Mouse (Mus musculus) forebrain, embryonic 14.5 days (tissue): ENCODE results near the gene Tbc1d10b. TPM values are rescaled to one million over a fixed set of nuclear protein-coding genes. Genes with fewer than 3 reads are reported as not detected.
A peak's percentile ranks its signal among the peaks of the same experiment; 100 is the strongest.
"Not testable (repeated sequence)": the region's sequence is repeated elsewhere in the genome, so short reads cannot be mapped to it uniquely, and the experiment has no call there.

Experiments
- ATAC-seq: fragments of 200-750 bp; cut with Nextera tagmentation; 2 replicates; pipeline ENCODE4 v1.8.0; 2017; ENCODE audit warnings: mild to moderate bottlenecking, moderate library complexity
- DNase-seq: peaks from one replicate; pipeline ENCODE4 v3.0.0-alpha.2; 2015; ENCODE audit warnings: low spot score
- H3K27ac ChIP-seq: fragments of 300-500 bp; sonication (generic); 2 replicates; pipeline ENCODE4 v1.5.1; 2014; ENCODE audit warnings: low read depth, mild to moderate bottlenecking, control low read depth, low read length, moderate library complexity
- H3K27me3 ChIP-seq: fragments of 300-500 bp; sonication (generic); replicated peaks from 2 replicates; pipeline ENCODE4 v1.6.1; 2014; ENCODE audit warnings: low read length, control low read depth, mixed read lengths; ENCODE audit not compliant: control insufficient read depth, insufficient read depth
- H3K36me3 ChIP-seq: fragments of 300-500 bp; sonication (generic); 2 replicates; pipeline ENCODE4 v1.6.1; 2014; ENCODE audit warnings: low read length, control low read depth; ENCODE audit not compliant: control insufficient read depth, insufficient read depth
- H3K4me1 ChIP-seq: fragments of 300-500 bp; sonication (generic); 2 replicates; pipeline ENCODE4 v1.6.1; 2014; ENCODE audit warnings: antibody characterized with exemption, low read length, control low read depth; ENCODE audit not compliant: control insufficient read depth, insufficient read depth
- H3K4me2 ChIP-seq: fragments of 300-500 bp; sonication (generic); 2 replicates; pipeline ENCODE4 v1.6.1; 2014; ENCODE audit warnings: mild to moderate bottlenecking, control low read depth, low read length
- H3K4me3 ChIP-seq: fragments of 300-500 bp; sonication (generic); 2 replicates; pipeline ENCODE4 v1.5.1; 2014; ENCODE audit warnings: low read depth, low read length, control low read depth
- H3K9ac ChIP-seq: fragments of 300-500 bp; sonication (generic); 2 replicates; pipeline ENCODE4 v1.6.1; 2014; ENCODE audit warnings: mild to moderate bottlenecking, low read length, control low read depth, moderate library complexity
- H3K9me3 ChIP-seq: fragments of 300-500 bp; sonication (generic); replicated peaks from 2 replicates; pipeline ENCODE4 v1.6.1; 2016; ENCODE audit warnings: low read length, control low read depth, mixed read lengths; ENCODE audit not compliant: control insufficient read depth
- WGBS: fragments of 180-500 bp; shearing (Covaris S2); extraction: QIAGEN DNeasy Blood & Tissue Kit; methylation state at CpG from one replicate; pipeline ENCODE4 v1.1.7; 2014; 5-methylcytosine and 5-hydroxymethylcytosine counted together
- polyA plus RNA-seq: library from polyadenylated mRNA; unstranded; fragments of >200 nt; fragmentation: Nextera tagmentation; extraction: Ambion mirVana; gene quantifications from 2 replicates; pipeline ENCODE4 v1.2.1, GENCODE M21; 2014

The Tbc1d10b gene
- polyA plus RNA-seq = 13.6 and 13.7 TPM in 2 replicates

DNA sequence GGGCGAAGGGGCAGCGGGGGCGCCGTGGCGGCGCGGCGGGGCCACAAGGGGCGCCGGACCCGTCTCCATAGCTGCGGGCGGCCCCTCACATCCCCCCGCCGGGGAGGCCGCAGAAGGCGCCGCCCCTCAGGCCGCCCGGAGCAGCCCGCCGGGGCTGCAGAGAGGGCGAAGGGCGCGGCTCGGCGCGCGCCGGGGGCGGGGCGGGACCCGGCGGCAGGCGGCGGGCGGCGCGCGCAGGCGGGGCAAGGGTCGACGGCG lies at the start of gene Tbc1d10b:
Tbc1d10b (minus strand) TSS at position 174 of the 258 bp plus-strand sequence.
- Histone ChIP-seq H3K4me2 (peak within 1 kb of the TSS; percentile 100), H3K9ac (peak within 1 kb of the TSS; percentile 95), H3K27me3 (no peaks in the 10 kb centered on the region), H3K9me3 (no peaks in the 10 kb centered on the region), H3K4me3 (peak within 1 kb of the TSS; percentile 95), H3K27ac (peak within 1 kb of the TSS; percentile 85), H3K4me1 (peaks cover 19% of the 10 kb centered on the region), H3K36me3 (peaks cover 13% of the 10 kb centered on the region)
- WGBS = 0% methylated on average over 14 of the region's 44 CpGs
- peak; percentile 17 for ATAC-seq
- no peak for DNase-seq

DNA sequence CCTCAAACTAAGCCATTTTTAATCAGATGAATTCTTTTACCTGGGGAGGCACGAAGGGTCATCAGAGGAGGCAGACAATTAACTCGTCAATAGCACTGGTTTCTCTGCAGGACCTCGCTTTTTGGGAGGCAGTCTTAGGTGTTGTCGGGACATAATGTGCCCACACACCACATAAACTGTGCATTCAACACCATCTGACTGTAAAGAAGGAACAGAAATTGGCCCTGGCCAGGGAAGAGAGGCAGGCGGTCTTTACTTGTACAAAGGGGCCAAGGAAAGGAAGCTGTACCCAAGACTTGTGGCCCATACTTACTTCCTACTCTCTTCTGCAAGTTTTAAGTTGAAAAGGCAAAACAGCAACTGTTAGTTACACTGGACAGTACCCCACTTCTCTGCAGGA lies 48.2 kb upstream of the Tbc1d10b start:
- no peak for ATAC-seq
- no peak overlapping the region for H3K27ac ChIP-seq
- H3K9me3 ChIP-seq = no peaks in the 10 kb centered on the region
- H3K27me3 ChIP-seq = no peaks in the 10 kb centered on the region
- no peak for DNase-seq
- no peak overlapping the region for H3K4me2 ChIP-seq
- peaks cover 26% of the 10 kb centered on the region for H3K36me3 ChIP-seq
- 85% methylated on average over 5 of the region's 5 CpGs for whole genome bisulfite sequencing
- no peak overlapping the region for H3K9ac ChIP-seq
- H3K4me3 ChIP-seq = no peak overlapping the region
- H3K4me1 ChIP-seq = 0 out of 2 replicates have a peak, but pooled peaks cover 4% of the 10 kb centered on the region

DNA sequence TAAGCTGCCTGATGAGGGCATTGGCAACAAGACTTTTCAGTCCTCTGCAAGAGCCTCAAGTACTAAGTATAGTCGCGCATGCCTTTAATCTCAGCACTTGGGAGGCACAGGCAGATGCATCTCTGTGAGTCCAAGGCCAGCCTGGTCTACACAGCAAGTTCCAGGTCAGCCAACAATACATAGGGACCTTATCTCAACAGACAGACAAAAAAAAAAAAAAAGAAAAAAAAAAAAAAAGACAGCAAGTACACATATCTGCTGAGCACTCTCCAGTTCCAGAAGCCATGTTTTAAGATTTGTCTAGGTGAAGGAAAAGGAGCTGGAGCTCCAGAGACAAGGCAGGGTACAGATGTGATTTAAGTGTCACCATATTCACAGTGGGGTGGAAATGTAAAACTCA lies 47.7 kb upstream of the Tbc1d10b start:
- Histone ChIP-seq H3K4me3 (no peak overlapping the region), H3K27ac (no peak overlapping the region), H3K36me3 (peaks cover 31% of the 10 kb centered on the region), H3K9me3 (no peaks in the 10 kb centered on the region), H3K9ac (no peak overlapping the region), H3K4me2 (no peak overlapping the region), H3K4me1 (0 out of 2 replicates have a peak, but pooled peaks cover 4% of the 10 kb centered on the region), H3K27me3 (no peaks in the 10 kb centered on the region)
- 88% methylated on average over 2 of the region's 2 CpGs for WGBS
- DNase-seq (no peak), ATAC-seq (no peak)

DNA sequence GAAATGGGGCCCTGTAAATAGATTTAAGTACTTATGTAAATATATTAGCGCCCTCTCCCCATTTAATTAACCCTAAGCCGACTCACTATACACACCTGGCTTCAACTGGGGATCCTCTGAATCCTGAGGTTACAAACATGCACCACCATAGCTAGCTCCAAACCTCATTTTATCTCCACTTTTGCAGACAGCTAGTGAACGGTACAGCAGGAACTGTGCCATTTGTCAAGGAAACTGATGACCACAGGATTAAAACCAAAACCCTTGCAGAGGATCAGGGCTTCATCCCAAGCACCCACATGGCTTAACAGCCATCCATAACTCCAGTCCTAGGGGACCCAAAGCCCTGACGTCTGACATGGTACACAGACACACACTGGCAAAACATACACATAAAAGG lies 46.7 kb upstream of the Tbc1d10b start:
- peak overlapping the region; percentile 91 for H3K4me2 ChIP-seq
- H3K27me3 ChIP-seq = no peaks in the 10 kb centered on the region
- ATAC-seq (no peak), DNase-seq (no peak)
- H3K9me3 ChIP-seq = no peaks in the 10 kb centered on the region
- H3K4me1 ChIP-seq = 0 out of 2 replicates have a peak, but pooled peaks cover 4% of the 10 kb centered on the region
- H3K4me3 ChIP-seq = peak overlapping the region; percentile 49
- H3K36me3 ChIP-seq = peaks cover 33% of the 10 kb centered on the region
- H3K9ac ChIP-seq = peak overlapping the region; percentile 78; the same call in 1 of the 2 replicates
- H3K27ac ChIP-seq = peak overlapping the region; percentile 93; the same call in 1 of the 2 replicates
- 31% methylated on average over 4 of the region's 4 CpGs for WGBS

DNA sequence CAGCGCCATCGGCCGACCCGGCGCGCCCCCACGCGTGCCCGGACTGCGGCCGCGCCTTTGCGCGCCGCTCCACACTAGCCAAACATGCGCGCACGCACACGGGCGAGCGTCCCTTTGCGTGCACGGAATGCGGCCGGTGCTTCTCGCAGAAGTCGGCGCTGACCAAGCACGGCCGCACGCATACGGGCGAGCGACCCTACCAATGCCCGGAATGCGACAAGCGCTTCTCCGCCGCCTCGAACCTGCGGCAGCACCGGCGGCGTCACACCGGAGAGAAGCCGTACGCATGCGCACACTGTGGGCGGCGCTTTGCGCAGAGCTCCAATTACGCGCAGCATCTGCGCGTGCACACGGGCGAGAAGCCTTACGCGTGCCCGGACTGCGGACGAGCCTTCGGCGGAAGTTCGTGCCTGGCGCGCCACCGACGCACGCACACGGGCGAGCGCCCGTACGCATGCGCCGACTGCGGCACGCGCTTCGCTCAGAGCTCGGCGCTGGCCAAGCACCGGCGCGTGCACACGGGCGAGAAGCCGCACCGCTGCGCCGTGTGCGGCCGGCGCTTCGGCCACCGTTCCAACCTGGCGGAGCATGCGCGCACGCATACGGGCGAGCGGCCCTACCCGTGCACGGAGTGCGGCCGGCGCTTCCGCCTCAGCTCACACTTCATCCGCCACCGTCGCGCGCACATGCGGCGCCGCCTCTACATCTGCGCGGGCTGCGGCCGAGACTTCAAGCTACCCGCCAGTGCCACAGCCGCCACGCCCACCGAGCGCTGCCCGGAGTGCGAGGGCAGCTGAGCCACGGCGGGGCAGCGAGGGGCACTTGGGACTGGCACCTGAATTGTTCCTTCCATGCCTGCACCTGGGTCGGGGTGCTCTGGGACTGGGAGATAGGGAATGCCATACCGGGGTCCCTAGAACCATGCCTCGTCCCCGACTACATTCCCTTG lies 45.8 kb upstream of the Tbc1d10b start:
- no peaks in the 10 kb centered on the region for H3K9me3 ChIP-seq
- peak overlapping the region; percentile 91 for H3K4me2 ChIP-seq
- H3K9ac ChIP-seq = peak overlapping the region; percentile 78
- DNase-seq = peak; percentile 99
- no peaks in the 10 kb centered on the region for H3K27me3 ChIP-seq
- peak overlapping the region; percentile 49 for H3K4me3 ChIP-seq
- peak; percentile 95 for ATAC-seq
- 1% methylated on average over 130 of the region's 136 CpGs for WGBS
- H3K27ac ChIP-seq = peak overlapping the region; percentile 93
- peaks cover 42% of the 10 kb centered on the region for H3K36me3 ChIP-seq
- H3K4me1 ChIP-seq = 0 out of 2 replicates have a peak, but pooled peaks cover 4% of the 10 kb centered on the region

DNA sequence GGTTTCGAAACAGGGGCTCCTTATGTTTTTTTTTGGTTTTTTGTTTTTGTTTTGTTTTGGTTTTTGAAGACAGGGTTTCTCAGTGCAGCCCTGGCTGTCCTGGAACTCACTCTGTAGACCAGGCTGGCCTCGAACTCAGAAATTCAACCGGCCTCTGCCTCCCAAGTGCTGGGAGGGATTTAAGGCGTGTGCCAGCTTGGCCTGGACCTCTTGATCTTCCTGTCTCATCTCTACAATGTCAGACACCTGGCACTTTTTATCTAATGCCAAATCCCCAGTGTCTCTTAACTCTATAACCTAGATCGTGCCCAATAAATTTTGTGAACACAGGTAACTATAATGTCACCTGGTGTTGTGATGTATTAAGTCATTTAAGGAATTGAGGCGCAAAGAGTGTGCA lies 45.1 kb upstream of the Tbc1d10b start:
- no peaks in the 10 kb centered on the region for H3K27me3 ChIP-seq

DNA sequence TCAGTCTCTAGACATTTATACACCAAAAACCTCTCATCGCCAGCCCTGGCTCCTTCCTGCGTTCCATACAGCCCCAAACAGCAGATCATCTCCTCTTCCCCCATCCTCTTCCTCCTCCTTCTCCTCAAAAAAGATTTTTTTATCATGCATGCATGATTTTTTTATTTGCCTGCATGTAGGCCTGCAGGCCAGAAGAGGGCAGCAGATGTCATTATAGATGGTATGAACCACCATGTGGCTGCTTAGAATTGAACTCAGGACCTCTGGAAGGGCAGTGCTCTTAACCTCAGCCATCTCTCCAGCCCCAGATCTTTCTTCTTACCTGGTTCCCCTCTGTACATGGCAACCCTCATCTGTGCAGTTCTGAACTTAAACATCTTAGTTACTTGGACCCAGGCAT lies 44.1 kb upstream of the Tbc1d10b start:
- Histone ChIP-seq H3K4me2 (no peak overlapping the region), H3K4me3 (no peak overlapping the region), H3K9me3 (no peaks in the 10 kb centered on the region), H3K27me3 (no peaks in the 10 kb centered on the region), H3K27ac (no peak overlapping the region), H3K9ac (no peak overlapping the region), H3K4me1 (0 out of 2 replicates have a peak, but pooled peaks cover 4% of the 10 kb centered on the region), H3K36me3 (peaks cover 40% of the 10 kb centered on the region)
- ATAC-seq (no peak), DNase-seq (peak; percentile 59)
- WGBS = 83% methylated on average over 2 of the region's 2 CpGs

More for the DNA sequence above, 45.1 kb upstream of the Tbc1d10b start:
- ATAC-seq (no peak), DNase-seq (no peak)
- H3K4me2 ChIP-seq = peak overlapping the region; percentile 91
- peaks cover 44% of the 10 kb centered on the region for H3K36me3 ChIP-seq
- WGBS = 79% methylated on average over 6 of the region's 6 CpGs
- no peaks in the 10 kb centered on the region for H3K9me3 ChIP-seq
- H3K27ac ChIP-seq = peak overlapping the region; percentile 93; the same call in 1 of the 2 replicates
- peak overlapping the region; percentile 49 for H3K4me3 ChIP-seq
- peak overlapping the region; percentile 69 for H3K9ac ChIP-seq
- H3K4me1 ChIP-seq = 0 out of 2 replicates have a peak, but pooled peaks cover 4% of the 10 kb centered on the region

DNA sequence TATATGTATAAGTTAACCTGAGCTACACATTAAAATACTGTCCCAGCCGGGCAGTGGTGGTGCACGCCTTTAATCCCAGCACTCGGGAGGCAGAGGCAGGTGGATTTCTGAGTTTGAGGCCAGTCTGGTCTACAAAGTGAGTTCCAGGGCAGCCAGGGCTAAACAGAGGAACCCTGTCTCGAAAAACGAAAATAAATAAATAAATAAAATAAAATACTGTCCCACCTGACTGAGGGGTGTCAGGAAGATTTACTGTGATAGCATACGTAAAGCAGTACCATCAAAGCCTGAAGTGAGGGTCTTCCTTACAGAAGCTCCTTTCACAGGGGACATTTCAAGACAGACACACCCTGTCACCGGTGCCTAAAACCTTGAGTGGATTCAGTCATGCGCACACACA lies 42.2 kb upstream of the Tbc1d10b start:
- not testable (repeated sequence) for H3K27ac ChIP-seq, H3K27me3 ChIP-seq, H3K4me1 ChIP-seq, ATAC-seq, H3K9me3 ChIP-seq, DNase-seq, H3K9ac ChIP-seq, H3K4me3 ChIP-seq, H3K4me2 ChIP-seq
- H3K36me3 ChIP-seq = peaks cover 32% of the 10 kb centered on the region
- 88% methylated on average over 8 of the region's 8 CpGs for WGBS
